Comparison of ENCODE assay signal across 9 mouse cellular contexts in genomic region chr4:152165036-152165931, GRCm38 (mm10). TPM values are rescaled to one million over a fixed set of nuclear protein-coding genes. Genes with fewer than 3 reads are reported as not detected.
A peak's percentile ranks its signal among the peaks of the same experiment; 100 is the strongest.
DNase-seq lines count a peak whose midpoint lies in the region; ATAC-seq lines count a peak whose summit lies in the region.
"Had no signal": no experiment of that assay in that cellular context is flagged by ENCODE, and none has a peak within 500 bp of the region (broad histone marks: within the 10 kb centered on the region; RNA-seq: fewer than 3 reads in every experiment).

No protein-coding gene starts in this region.

- H3K4me2 ChIP-seq in heart, embryonic 14.5 days (ENCODE audit: low read length), result 0 out of 2 replicates have a peak overlapping the region, but pooled peaks have one; percentile 18
- 0 out of 2 replicates have a peak overlapping the region, but pooled peaks have one; percentile 2 for H3K4me2 ChIP-seq in limb, embryonic 11.5 days (ENCODE audit: low read depth, severe bottlenecking)

- no peak overlapping the region for H3K9ac ChIP-seq in heart, embryonic 14.5 days (ENCODE audit: low read length)
- no peak overlapping the region for H3K9ac ChIP-seq in limb, embryonic 11.5 days (ENCODE audit: low read length)

- no peak overlapping the region for H3K27ac ChIP-seq in heart, embryonic 14.5 days (replicated peaks in 1 of 2; ENCODE audit: control insufficient read depth in 1 of 2, insufficient read depth in 1 of 2, low read depth in 2 of 2, low read length in 2 of 2)
- no peak overlapping the region for H3K27ac ChIP-seq in limb, embryonic 11.5 days (replicated peaks; ENCODE audit: low read depth, low read length)

- no peaks in the 10 kb centered on the region for H3K9me3 ChIP-seq in heart, embryonic 14.5 days (ENCODE audit: control insufficient read depth, low read length)
- no peaks in the 10 kb centered on the region for H3K9me3 ChIP-seq in limb, embryonic 11.5 days (ENCODE audit: control insufficient read depth, low read length)

- no peaks in the 10 kb centered on the region for H3K4me1 ChIP-seq in heart, embryonic 14.5 days (ENCODE audit: control insufficient read depth in 2 of 2, insufficient read depth in 2 of 2, low read length in 2 of 2)
- 0 out of 2 replicates have a peak, but pooled peaks cover 2% of the 10 kb centered on the region for H3K4me1 ChIP-seq in limb, embryonic 11.5 days (ENCODE audit: control insufficient read depth, insufficient read depth, low read length)

- no peak for ATAC-seq in heart, embryonic 14.5 days (ENCODE audit: insufficient number of reproducible peaks, insufficient read depth, low FRiP score, low read depth)
- no peak for ATAC-seq in limb, embryonic 11.5 days (ENCODE audit: insufficient number of reproducible peaks, low FRiP score, low TSS enrichment, low read depth)

- no peaks in the 10 kb centered on the region for H3K36me3 ChIP-seq in heart, embryonic 14.5 days (ENCODE audit: control insufficient read depth, insufficient read depth, low read length)
- H3K36me3 ChIP-seq in limb, embryonic 11.5 days (ENCODE audit: control insufficient read depth, insufficient read depth, low read length), result no peaks in the 10 kb centered on the region

- no peak overlapping the region for H3K4me3 ChIP-seq in heart, embryonic 14.5 days (ENCODE audit: control insufficient read depth in 1 of 2, insufficient read depth in 1 of 2, low read depth in 1 of 2, low read length in 2 of 2)
- no peak overlapping the region for H3K4me3 ChIP-seq in limb, embryonic 11.5 days (ENCODE audit: low read depth, low read length)

- H3K27me3 ChIP-seq in heart, embryonic 14.5 days (ENCODE audit: control insufficient read depth, insufficient read depth, low read length), result peaks cover 26% of the 10 kb centered on the region
- H3K27me3 ChIP-seq in limb, embryonic 11.5 days (ENCODE audit: control insufficient read depth, insufficient read depth, low read length), result peaks cover 20% of the 10 kb centered on the region

- WGBS in heart, embryonic 14.5 days, result 26% methylated on average over 22 of the region's 22 CpGs
- WGBS in limb, embryonic 11.5 days, result 20% methylated on average over 22 of the region's 22 CpGs

- DNase-seq in heart, adult 18-20 months, result peak; percentile 65 to 92
- DNase-seq in heart, adult 9 months (ENCODE audit: low spot score in 2 of 2), result no peak
- peak; percentile 75 for DNase-seq in ES-CJ7 (ENCODE audit: low read depth, low spot score)
- peak; percentile 78 to 88 for DNase-seq in cerebellum, postnatal 25 days
- peak; percentile 85 for DNase-seq in limb, embryonic 11.5 days (ENCODE audit: low spot score)
- DNase-seq in monocyte, adult 2 months (ENCODE audit: low read depth in 1 of 2, low spot score in 2 of 2), result peak; percentile 42 to 67
- peak; percentile 66 for DNase-seq in thymus, postnatal 0 days (ENCODE audit: low spot score)

RNA-seq across cellular contexts. Expression of gene Hes2, which starts 6.6 kb away (rescaled TPM):
- total RNA-seq in heart, adult 18-20 months (2021), result not detected
- polyA plus RNA-seq in heart, embryonic 14.5 days (2014; fragmentation: Nextera tagmentation; extraction: Ambion mirVana), result not detected in 2 replicates
- polyA plus RNA-seq in limb, embryonic 11.5 days (2014; fragmentation: Nextera tagmentation; extraction: Ambion mirVana), result not detected in 2 replicates
- polyA plus RNA-seq in thymus, postnatal 0 days (2015; fragmentation: Nextera tagmentation; extraction: Ambion mirVana), result 0.21 TPM in 1 of 2 replicates, not detected in the other
- total RNA-seq: adrenal gland, postnatal 4 days had no signal

RNA-seq across cellular contexts. Expression of gene Acot7, which starts 12.7 kb away (rescaled TPM):
- 10 to 100 TPM; 61.9 to 66.2 TPM for total RNA-seq in heart, adult 18-20 months (2021)
- polyA plus RNA-seq in heart, embryonic 14.5 days (2014; fragmentation: Nextera tagmentation; extraction: Ambion mirVana), result 62.8 and 72.9 TPM in 2 replicates
- 32.1 and 33.3 TPM in 2 replicates for polyA plus RNA-seq in limb, embryonic 11.5 days (2014; fragmentation: Nextera tagmentation; extraction: Ambion mirVana)
- 65.1 and 98.8 TPM in 2 replicates for polyA plus RNA-seq in thymus, postnatal 0 days (2015; fragmentation: Nextera tagmentation; extraction: Ambion mirVana)

RNA-seq across cellular contexts. Expression of gene Espn, which starts 13.1 kb away (rescaled TPM):
- total RNA-seq in heart, adult 18-20 months (2021), result 1 to 10 TPM; 2.5 to 2.7 TPM
- 0.63 and 0.76 TPM in 2 replicates for polyA plus RNA-seq in heart, embryonic 14.5 days (2014; fragmentation: Nextera tagmentation; extraction: Ambion mirVana)
- polyA plus RNA-seq in limb, embryonic 11.5 days (2014; fragmentation: Nextera tagmentation; extraction: Ambion mirVana), result 1.6 and 1.9 TPM in 2 replicates
- polyA plus RNA-seq in thymus, postnatal 0 days (2015; fragmentation: Nextera tagmentation; extraction: Ambion mirVana), result 3.2 and 3.6 TPM in 2 replicates

RNA-seq across cellular contexts. Expression of gene Tnfrsf25, which starts 49.5 kb away (rescaled TPM):
- 1 to 10 TPM; 1.4 to 1.6 TPM for total RNA-seq in heart, adult 18-20 months (2021)
- polyA plus RNA-seq in heart, embryonic 14.5 days (2014; fragmentation: Nextera tagmentation; extraction: Ambion mirVana), result 0.34 and 0.43 TPM in 2 replicates
- 0.38 and 0.79 TPM in 2 replicates for polyA plus RNA-seq in limb, embryonic 11.5 days (2014; fragmentation: Nextera tagmentation; extraction: Ambion mirVana)
- polyA plus RNA-seq in thymus, postnatal 0 days (2015; fragmentation: Nextera tagmentation; extraction: Ambion mirVana), result 37.7 and 44.1 TPM in 2 replicates

Comparison
In these comparisons a context has a peak if more than half of its experiments do, and no peak if none do; other contexts are left out.
1. DNase-seq: peak in heart, adult 18-20 months (2 of 2), ES-CJ7 (single experiment), cerebellum, postnatal 25 days (2 of 2), limb, embryonic 11.5 days (single experiment), monocyte, adult 2 months (2 of 2) and thymus, postnatal 0 days (single experiment); none in heart, adult 9 months (0 of 2).